Mouse (Mus musculus): Measurements from ENCODE around the gene Hsd17b3. TPM values are rescaled to one million over a fixed set of nuclear protein-coding genes. Genes with fewer than 3 reads are reported as not detected.

Gene Hsd17b3
- total RNA-seq (2023), result not detected

GRCm38 (mm10) chr13:64089130-64089529 is at the start of gene Hsd17b3:
Hsd17b3 (minus strand) TSS chr13:64089230.

GRCm38 (mm10) chr13:64128858-64129615 is 40.0 kb upstream of the Hsd17b3 start, which contains the start of gene Slc35d2:
Slc35d2 (minus strand) TSS chr13:64129368.

Other genes starting within 250 kb of the Hsd17b3 start
- 12.3 TPM for gene Slc35d2, start 40.1 kb upstream of the Hsd17b3 start, total RNA-seq (2023)
- 13.6 TPM for gene Zfp367, start 64.0 kb upstream of the Hsd17b3 start, total RNA-seq (2023)
- 12.0 TPM for gene Habp4, start 72.6 kb upstream of the Hsd17b3 start, total RNA-seq (2023)
- gene Cdc14b, start 186.1 kb upstream of the Hsd17b3 start, total RNA-seq (2023), result 49.9 TPM
- 65.4 TPM for gene Aaed1, start 223.5 kb upstream of the Hsd17b3 start, total RNA-seq (2023)

Measured in CD8-positive naive resting alpha-beta T cell, adult 57 days (primary cell).